Mouse (Mus musculus) stomach, embryonic 15.5 days (tissue): ENCODE data around the gene Wbp1l. TPM values are rescaled to one million over a fixed set of nuclear protein-coding genes. Genes with fewer than 3 reads are reported as not detected.

Experiments
- ATAC-seq: fragments of 200-750 bp; cut with Nextera tagmentation; 2 replicates; pipeline ENCODE4 v1.8.0; 2017; ENCODE audit warnings: low read depth, moderate number of reproducible peaks, moderate TSS enrichment; ENCODE audit not compliant: insufficient read depth, low FRiP score
- H3K27ac ChIP-seq: fragments of 300-500 bp; sonication (generic); 2 replicates; pipeline ENCODE4 v1.5.1; 2015; ENCODE audit warnings: mild to moderate bottlenecking, inconsistent platforms
- H3K27me3 ChIP-seq: fragments of 300-500 bp; sonication (generic); replicated peaks from 2 replicates; pipeline ENCODE4 v1.6.1; 2015; ENCODE audit warnings: inconsistent platforms
- H3K36me3 ChIP-seq: fragments of 300-500 bp; sonication (generic); 2 replicates; pipeline ENCODE4 v1.6.1; 2015; ENCODE audit warnings: inconsistent platforms
- H3K4me1 ChIP-seq: fragments of 300-500 bp; sonication (generic); 2 replicates; pipeline ENCODE4 v1.6.1; 2015; ENCODE audit warnings: inconsistent platforms
- H3K4me2 ChIP-seq: fragments of 300-500 bp; sonication (generic); 2 replicates; pipeline ENCODE4 v1.6.1; 2015; ENCODE audit warnings: mild to moderate bottlenecking, inconsistent platforms
- H3K4me3 ChIP-seq: fragments of 300-500 bp; sonication (generic); replicated peaks from 2 replicates; pipeline ENCODE4 v1.5.1; 2015; ENCODE audit warnings: inconsistent platforms
- H3K9ac ChIP-seq: fragments of 300-500 bp; sonication (generic); 2 replicates; pipeline ENCODE4 v1.6.1; 2015; ENCODE audit warnings: inconsistent platforms
- H3K9me3 ChIP-seq: fragments of 300-500 bp; sonication (generic); 2 replicates; pipeline ENCODE4 v1.6.1; 2016; ENCODE audit warnings: inconsistent platforms
- WGBS: fragments of 180-500 bp; shearing (Covaris S2); methylation state at CpG from one replicate; pipeline ENCODE4 v1.1.7; 2015; 5-methylcytosine and 5-hydroxymethylcytosine counted together
- polyA plus RNA-seq: library from polyadenylated mRNA; unstranded; fragments of >200 nt; fragmentation: Nextera tagmentation; extraction: Ambion mirVana; gene quantifications from 2 replicates; pipeline ENCODE4 v1.2.1, GENCODE M21; 2015

The Wbp1l gene
- polyA plus RNA-seq, 1 experiment from 2014 or later: 40.4 TPM

- Histone ChIP-seq H3K9me3 (no peaks in the 10 kb centered on the region), H3K4me1 (no peaks in the 10 kb centered on the region), H3K27me3 (0 out of 2 replicates have a peak, but pooled peaks cover 4% of the 10 kb centered on the region), H3K36me3 (no peaks in the 10 kb centered on the region), H3K27ac (no peak overlapping the region), H3K4me2 (no peak overlapping the region), H3K9ac (no peak overlapping the region), H3K4me3 (no peak overlapping the region)
- WGBS: 37% methylated on average over 11 of the region's 11 CpGs
- ATAC-seq: no peak
Measured at GRCm38 (mm10) chr19:46667300-46667699, 68.4 kb downstream of the Wbp1l start.

GRCm38 (mm10) chr19:46668263-46668662, 69.4 kb downstream of the Wbp1l start:
- 0 out of 2 replicates have a peak, but pooled peaks cover 4% of the 10 kb centered on the region for H3K27me3 ChIP-seq
- H3K4me1 ChIP-seq: no peaks in the 10 kb centered on the region
- 76% methylated on average over 10 of the region's 10 CpGs for WGBS
- no peak overlapping the region for H3K4me2 ChIP-seq
- H3K36me3 ChIP-seq: no peaks in the 10 kb centered on the region
- peak; percentile 19; the same call in 1 of the 2 replicates for ATAC-seq
- no peak overlapping the region for H3K4me3 ChIP-seq
- H3K9me3 ChIP-seq: no peaks in the 10 kb centered on the region
- H3K9ac ChIP-seq: no peak overlapping the region
- H3K27ac ChIP-seq: no peak overlapping the region

- H3K4me3 ChIP-seq: no peak overlapping the region
- H3K27ac ChIP-seq: no peak overlapping the region
- ATAC-seq: no peak
- 0 out of 2 replicates have a peak, but pooled peaks cover 4% of the 10 kb centered on the region for H3K27me3 ChIP-seq
- H3K36me3 ChIP-seq: no peaks in the 10 kb centered on the region
- WGBS: 70% methylated on average over 5 of the region's 5 CpGs
- no peak overlapping the region for H3K4me2 ChIP-seq
- H3K4me1 ChIP-seq: no peaks in the 10 kb centered on the region
- H3K9ac ChIP-seq: no peak overlapping the region
- no peaks in the 10 kb centered on the region for H3K9me3 ChIP-seq
Measured at GRCm38 (mm10) chr19:46669802-46670201, 70.9 kb downstream of the Wbp1l start.

- 24% methylated on average over 13 of the region's 13 CpGs for WGBS
- Histone ChIP-seq H3K27me3 (0 out of 2 replicates have a peak, but pooled peaks cover 4% of the 10 kb centered on the region), H3K4me3 (no peak overlapping the region), H3K36me3 (no peaks in the 10 kb centered on the region), H3K9ac (no peak overlapping the region), H3K9me3 (no peaks in the 10 kb centered on the region), H3K4me2 (no peak overlapping the region), H3K27ac (no peak overlapping the region), H3K4me1 (no peaks in the 10 kb centered on the region)
- no peak for ATAC-seq
Measured at GRCm38 (mm10) chr19:46670691-46671090, 71.8 kb downstream of the Wbp1l start.

GRCm38 (mm10) chr19:46672766-46673418, 74.0 kb downstream of the Wbp1l start, which contains the start of gene Cyp17a1:
Gene Cyp17a1 (minus strand): TSS chr19:46673172.
- WGBS: 43% methylated on average over 5 of the region's 5 CpGs
- Histone ChIP-seq H3K9ac (no peak within 1 kb of the TSS), H3K9me3 (no peaks in the 10 kb centered on the region), H3K4me3 (no peak within 1 kb of the TSS), H3K27me3 (0 out of 2 replicates have a peak, but pooled peaks cover 4% of the 10 kb centered on the region), H3K4me2 (no peak within 1 kb of the TSS), H3K27ac (no peak within 1 kb of the TSS), H3K4me1 (no peaks in the 10 kb centered on the region), H3K36me3 (no peaks in the 10 kb centered on the region)
- ATAC-seq: no peak

- no peaks in the 10 kb centered on the region for H3K36me3 ChIP-seq
- H3K4me1 ChIP-seq: no peaks in the 10 kb centered on the region
- H3K27ac ChIP-seq: no peak overlapping the region
- no peaks in the 10 kb centered on the region for H3K9me3 ChIP-seq
- no peak overlapping the region for H3K9ac ChIP-seq
- no peak for ATAC-seq
- 0 out of 2 replicates have a peak, but pooled peaks cover 4% of the 10 kb centered on the region for H3K27me3 ChIP-seq
- H3K4me3 ChIP-seq: no peak overlapping the region
- H3K4me2 ChIP-seq: no peak overlapping the region
- WGBS: 86% methylated on average over 3 of the region's 3 CpGs
Measured at GRCm38 (mm10) chr19:46675641-46676040, 76.8 kb downstream of the Wbp1l start.

GRCm38 (mm10) chr19:46679720-46680383, 81.0 kb downstream of the Wbp1l start:
- Histone ChIP-seq H3K27ac (no peak overlapping the region), H3K9ac (no peak overlapping the region), H3K27me3 (no peaks in the 10 kb centered on the region), H3K4me2 (no peak overlapping the region), H3K36me3 (no peaks in the 10 kb centered on the region), H3K9me3 (no peaks in the 10 kb centered on the region), H3K4me1 (no peaks in the 10 kb centered on the region), H3K4me3 (no peak overlapping the region)
- ATAC-seq: peak; percentile 10; the same call in 1 of the 2 replicates
- 47% methylated on average over 12 of the region's 12 CpGs for WGBS

- ATAC-seq: peak; percentile 90
- peak within 1 kb of the TSS; percentile 80 for H3K27ac ChIP-seq
- peak within 1 kb of the TSS; percentile 91 for H3K4me3 ChIP-seq
- no peaks in the 10 kb centered on the region for H3K4me1 ChIP-seq
- peak within 1 kb of the TSS; percentile 73; the same call in 1 of the 2 replicates for H3K9ac ChIP-seq
- H3K36me3 ChIP-seq: no peaks in the 10 kb centered on the region
- WGBS: 2% methylated on average over 44 of the region's 44 CpGs
- peak within 1 kb of the TSS; percentile 69 for H3K4me2 ChIP-seq
- H3K9me3 ChIP-seq: no peaks in the 10 kb centered on the region
- no peaks in the 10 kb centered on the region for H3K27me3 ChIP-seq
Measured at GRCm38 (mm10) chr19:46689460-46690372, 90.8 kb downstream of the Wbp1l start, which contains the start of gene Borcs7. Gene Borcs7 (plus strand): TSS chr19:46689906.

- H3K9ac ChIP-seq: peak overlapping the region; percentile 73; the same call in 1 of the 2 replicates
- no peaks in the 10 kb centered on the region for H3K27me3 ChIP-seq
- H3K4me2 ChIP-seq: peak overlapping the region; percentile 69
- no peak overlapping the region for H3K27ac ChIP-seq
- no peaks in the 10 kb centered on the region for H3K4me1 ChIP-seq
- no peak for ATAC-seq
- WGBS: 74% methylated on average over 11 of the region's 11 CpGs
- peak overlapping the region; percentile 91 for H3K4me3 ChIP-seq
- no peaks in the 10 kb centered on the region for H3K9me3 ChIP-seq
- no peaks in the 10 kb centered on the region for H3K36me3 ChIP-seq
Measured at GRCm38 (mm10) chr19:46690387-46690786, 91.5 kb downstream of the Wbp1l start.

- Histone ChIP-seq H3K4me2 (no peak overlapping the region), H3K27ac (no peak overlapping the region), H3K4me3 (no peak overlapping the region), H3K9me3 (no peaks in the 10 kb centered on the region), H3K27me3 (no peaks in the 10 kb centered on the region), H3K4me1 (no peaks in the 10 kb centered on the region), H3K9ac (no peak overlapping the region), H3K36me3 (no peaks in the 10 kb centered on the region)
- 69% methylated on average over 2 of the region's 2 CpGs for WGBS
- no peak for ATAC-seq
Measured at GRCm38 (mm10) chr19:46691078-46691477, 92.2 kb downstream of the Wbp1l start.

- H3K27me3 ChIP-seq: no peaks in the 10 kb centered on the region
- no peak for ATAC-seq
- WGBS: 87% methylated on average over 4 of the region's 4 CpGs
- no peak overlapping the region for H3K27ac ChIP-seq
- H3K4me1 ChIP-seq: no peaks in the 10 kb centered on the region
- no peaks in the 10 kb centered on the region for H3K36me3 ChIP-seq
- no peaks in the 10 kb centered on the region for H3K9me3 ChIP-seq
- no peak overlapping the region for H3K9ac ChIP-seq
- H3K4me2 ChIP-seq: no peak overlapping the region
- H3K4me3 ChIP-seq: no peak overlapping the region
Measured at GRCm38 (mm10) chr19:46693146-46693545, 94.3 kb downstream of the Wbp1l start.
